Mouse (Mus musculus) ovary, postnatal 10 days (tissue): ENCODE results near the gene Kdm5b.
"Not testable (repeated sequence)": the region's sequence is repeated elsewhere in the genome, so short reads cannot be mapped to it uniquely, and the experiment has no call there.

ENCODE experiments used
- DNase-seq: peaks from one replicate; pipeline ENCODE4 v3.0.0; 2022; ENCODE audit warnings: low spot score

Kdm5b gene

GRCm38 (mm10) chr1:134559976-134560375, at the start of gene Kdm5b:
TSS of gene Kdm5b (plus strand) at chr1:134560171.
- peak; percentile 81 for DNase-seq

- no peak for DNase-seq
Observed at GRCm38 (mm10) chr1:134512183-134512582, 47.8 kb upstream of the Kdm5b start.

GRCm38 (mm10) chr1:134512584-134512983, 47.4 kb upstream of the Kdm5b start:
- no peak for DNase-seq

- peak; percentile 15 for DNase-seq
Observed at GRCm38 (mm10) chr1:134513312-134513860, 46.6 kb upstream of the Kdm5b start.

DNA sequence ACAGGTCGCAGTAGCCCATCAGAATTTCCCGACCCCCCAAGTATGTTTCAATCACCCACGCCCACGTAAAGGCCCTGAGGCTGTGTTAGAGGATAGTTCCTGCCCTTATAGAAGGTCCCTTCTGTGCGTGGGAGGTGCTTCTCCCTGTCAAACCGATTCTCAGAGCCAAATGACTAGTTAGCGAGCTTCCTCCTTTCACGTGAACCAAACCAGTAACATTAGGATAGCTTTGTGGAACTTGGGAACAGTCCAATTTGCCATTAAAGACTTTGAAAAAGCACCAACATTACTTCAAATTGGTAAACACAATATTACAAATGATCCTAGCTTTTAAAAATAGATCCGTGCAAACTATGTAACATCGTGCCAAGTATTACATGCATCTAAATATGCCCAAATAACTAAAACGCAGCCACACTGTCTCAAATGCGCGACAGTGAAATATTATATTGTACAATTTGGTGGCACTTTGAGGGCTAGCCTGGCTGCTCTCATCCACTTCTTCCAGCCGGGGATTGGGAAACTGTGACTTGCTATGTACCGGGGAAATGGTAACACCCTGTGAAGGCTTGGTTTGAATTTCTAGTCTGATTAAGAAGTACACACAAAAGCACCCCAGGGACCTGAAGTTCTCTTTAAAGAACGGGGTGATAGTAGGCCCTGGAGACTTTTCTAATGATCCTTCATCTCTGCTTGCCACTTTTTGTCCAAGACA, 45.9 kb upstream of the Kdm5b start:
- no peak for DNase-seq

- no peak for DNase-seq
Observed at GRCm38 (mm10) chr1:134515891-134516290, 44.1 kb upstream of the Kdm5b start.

DNA sequence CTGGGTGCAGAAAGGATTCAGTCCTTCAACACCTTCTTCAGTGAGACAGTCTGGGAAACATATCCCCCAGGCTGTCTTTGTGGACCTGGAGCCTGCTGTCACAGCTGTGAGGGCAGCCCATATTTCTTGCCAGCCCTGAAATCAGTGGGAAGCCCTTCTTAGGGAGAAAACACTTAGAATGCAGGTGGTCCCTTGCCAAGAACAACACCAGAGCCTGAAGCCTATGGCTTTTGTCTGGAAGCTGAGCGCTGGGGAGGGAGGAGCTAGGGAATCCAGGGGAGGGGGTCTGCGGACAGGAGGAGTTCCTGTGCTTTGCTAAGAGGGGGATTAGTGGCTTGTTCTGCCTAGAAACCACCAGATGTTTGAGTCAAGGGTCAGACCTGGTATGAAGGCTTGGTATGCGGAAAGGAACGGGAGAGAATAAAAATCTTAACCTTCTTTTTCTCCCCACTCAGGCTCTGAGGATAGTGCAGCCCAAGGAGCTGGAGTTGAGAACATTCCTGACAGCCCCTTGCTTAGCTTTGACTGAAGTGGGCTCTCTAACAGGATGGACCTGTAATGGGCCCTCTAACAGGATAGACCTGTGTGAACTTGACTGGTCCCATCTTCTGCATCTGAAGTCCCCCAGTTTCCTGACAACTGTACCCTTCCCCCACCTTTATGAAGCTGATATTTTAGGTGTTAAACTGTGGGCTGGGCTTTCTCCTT, 43.3 kb upstream of the Kdm5b start:
- DNase-seq = no peak

DNA sequence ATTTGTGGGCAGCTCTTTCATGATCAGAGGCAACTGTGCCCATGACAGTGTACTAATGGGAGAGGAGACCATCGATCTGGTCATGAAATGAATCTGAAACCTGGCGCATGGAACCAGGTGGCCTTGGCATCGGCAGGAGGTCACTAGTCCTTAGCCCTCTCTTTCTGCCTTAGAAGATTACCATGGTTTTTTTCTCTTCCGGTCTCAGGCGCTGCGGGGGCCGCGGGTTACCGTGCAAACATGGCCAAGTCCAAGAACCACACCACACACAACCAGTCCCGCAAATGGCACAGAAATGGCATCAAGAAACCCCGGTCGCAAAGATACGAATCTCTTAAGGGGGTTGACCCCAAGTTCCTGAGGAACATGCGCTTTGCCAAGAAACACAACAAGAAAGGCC, 42.1 kb upstream of the Kdm5b start:
- not testable (repeated sequence) for DNase-seq

GRCm38 (mm10) chr1:134518677-134519076, 41.3 kb upstream of the Kdm5b start:
- peak; percentile 50 for DNase-seq

- not testable (repeated sequence) for DNase-seq
Observed at GRCm38 (mm10) chr1:134519201-134519600, 40.8 kb upstream of the Kdm5b start.

DNA sequence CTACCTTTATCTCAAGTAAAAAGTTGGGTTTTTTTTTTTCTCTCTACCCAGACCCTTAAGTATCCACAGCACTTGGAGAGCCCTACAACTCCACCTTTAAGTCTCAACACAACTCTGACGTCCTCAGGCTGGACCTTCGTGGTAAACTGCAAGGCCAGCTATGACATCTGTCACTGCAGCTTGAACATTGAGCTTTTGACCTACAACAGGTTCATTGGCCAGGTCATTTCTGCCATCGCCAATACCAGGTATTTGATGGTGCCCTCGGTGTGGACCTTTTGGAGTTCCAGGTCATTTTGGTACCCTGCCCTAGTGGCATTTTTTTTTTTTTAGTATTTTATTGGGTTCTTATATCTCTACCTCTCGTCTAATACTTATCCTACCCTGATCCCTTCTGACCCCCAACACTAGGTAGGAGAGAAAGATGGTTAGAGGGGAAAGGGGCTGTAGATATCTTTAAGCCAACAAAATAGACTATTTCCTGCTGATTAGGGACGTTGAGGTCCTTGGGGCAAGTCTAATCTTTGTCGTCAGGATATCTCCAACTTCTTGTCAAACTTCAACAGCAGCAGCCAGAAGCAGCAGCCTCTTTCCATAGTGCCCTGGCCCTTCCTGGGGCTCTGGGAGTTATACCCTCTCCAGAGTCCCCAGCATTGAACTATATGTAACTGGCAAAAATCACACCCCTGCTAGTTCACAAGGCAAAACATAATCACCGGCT, 39.8 kb upstream of the Kdm5b start:
- DNase-seq = no peak

- no peak for DNase-seq
Observed at GRCm38 (mm10) chr1:134521163-134521562, 38.8 kb upstream of the Kdm5b start.

- DNase-seq = no peak
Observed at GRCm38 (mm10) chr1:134522325-134522724, 37.6 kb upstream of the Kdm5b start.

DNA sequence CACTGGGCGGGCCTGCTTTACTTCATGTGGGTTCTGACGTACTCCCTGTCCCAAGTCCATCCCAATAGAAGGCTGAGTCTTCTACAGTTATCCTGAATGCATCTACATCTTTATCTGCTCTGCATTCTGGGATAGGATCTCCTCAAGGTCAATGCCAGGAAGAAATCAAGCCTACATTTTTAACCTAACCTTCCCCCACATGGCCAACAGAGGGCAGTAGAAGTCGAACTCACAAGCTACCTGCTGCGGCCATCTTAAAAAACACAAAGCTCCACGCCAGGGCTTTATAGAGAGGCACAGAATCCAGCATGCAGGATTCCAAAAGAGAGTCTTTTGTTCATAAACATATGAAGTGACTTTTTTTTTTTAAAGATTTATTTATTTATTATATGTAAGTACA, 35.5 kb upstream of the Kdm5b start:
- no peak for DNase-seq

- no peak for DNase-seq
Observed at GRCm38 (mm10) chr1:134525015-134525414, 35.0 kb upstream of the Kdm5b start.

- no peak for DNase-seq
Observed at GRCm38 (mm10) chr1:134526752-134527151, 33.2 kb upstream of the Kdm5b start.

DNA sequence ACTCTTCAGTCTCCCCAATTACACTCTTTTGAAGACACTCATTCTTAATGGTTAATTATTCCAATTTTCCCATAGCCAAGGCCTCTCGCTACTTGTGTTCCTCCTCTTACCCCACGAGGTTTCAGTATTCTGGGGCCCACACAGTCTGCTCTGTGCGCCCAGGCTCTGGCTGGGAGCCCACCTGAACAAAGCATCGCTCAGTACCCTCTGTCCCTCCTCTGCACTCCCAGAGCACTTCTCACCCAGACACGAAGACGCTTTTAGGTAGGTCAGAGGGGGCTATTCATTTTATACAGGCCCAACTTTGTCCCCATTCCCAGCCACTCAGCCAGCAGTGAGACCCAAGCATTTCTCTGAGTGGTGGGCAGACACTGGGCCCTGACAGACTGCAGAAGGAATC, 29.4 kb upstream of the Kdm5b start:
- DNase-seq = no peak

GRCm38 (mm10) chr1:134533710-134534109, 26.3 kb upstream of the Kdm5b start:
- DNase-seq = not testable (repeated sequence)

- no peak for DNase-seq
Observed at GRCm38 (mm10) chr1:134535054-134535453, 24.9 kb upstream of the Kdm5b start.

DNA sequence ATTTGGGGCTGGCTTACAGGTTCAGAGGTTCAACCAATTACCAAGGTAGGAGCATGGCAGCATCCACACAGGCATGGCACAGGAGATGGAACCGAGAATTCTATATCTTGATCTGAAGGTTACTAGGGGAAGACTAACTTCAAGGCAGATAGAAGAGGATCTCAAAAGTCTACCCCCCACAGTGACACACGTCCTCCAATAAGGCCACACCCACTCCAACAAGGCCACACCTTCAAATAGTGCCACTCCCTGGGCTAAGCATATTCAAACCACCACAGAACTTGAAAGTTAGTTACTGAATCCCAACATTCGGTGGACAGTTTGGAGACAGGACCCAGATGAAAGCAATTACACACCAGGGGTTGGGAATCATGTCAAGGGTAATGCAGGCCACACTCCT, 24.5 kb upstream of the Kdm5b start:
- DNase-seq = no peak

- DNase-seq = no peak
Observed at GRCm38 (mm10) chr1:134540610-134541009, 19.4 kb upstream of the Kdm5b start.

GRCm38 (mm10) chr1:134548231-134548630, 11.7 kb upstream of the Kdm5b start:
- no peak for DNase-seq
